Mouse (Mus musculus): ENCODE measurements around the gene Gpr183. TPM values are rescaled to one million over a fixed set of nuclear protein-coding genes. Genes with fewer than 3 reads are reported as not detected.
A peak's percentile ranks its signal among the peaks of the same experiment; 100 is the strongest.

The Gpr183 gene
- polyA plus RNA-seq, 1 experiment from 2014 or later: 1.5 TPM

DNA sequence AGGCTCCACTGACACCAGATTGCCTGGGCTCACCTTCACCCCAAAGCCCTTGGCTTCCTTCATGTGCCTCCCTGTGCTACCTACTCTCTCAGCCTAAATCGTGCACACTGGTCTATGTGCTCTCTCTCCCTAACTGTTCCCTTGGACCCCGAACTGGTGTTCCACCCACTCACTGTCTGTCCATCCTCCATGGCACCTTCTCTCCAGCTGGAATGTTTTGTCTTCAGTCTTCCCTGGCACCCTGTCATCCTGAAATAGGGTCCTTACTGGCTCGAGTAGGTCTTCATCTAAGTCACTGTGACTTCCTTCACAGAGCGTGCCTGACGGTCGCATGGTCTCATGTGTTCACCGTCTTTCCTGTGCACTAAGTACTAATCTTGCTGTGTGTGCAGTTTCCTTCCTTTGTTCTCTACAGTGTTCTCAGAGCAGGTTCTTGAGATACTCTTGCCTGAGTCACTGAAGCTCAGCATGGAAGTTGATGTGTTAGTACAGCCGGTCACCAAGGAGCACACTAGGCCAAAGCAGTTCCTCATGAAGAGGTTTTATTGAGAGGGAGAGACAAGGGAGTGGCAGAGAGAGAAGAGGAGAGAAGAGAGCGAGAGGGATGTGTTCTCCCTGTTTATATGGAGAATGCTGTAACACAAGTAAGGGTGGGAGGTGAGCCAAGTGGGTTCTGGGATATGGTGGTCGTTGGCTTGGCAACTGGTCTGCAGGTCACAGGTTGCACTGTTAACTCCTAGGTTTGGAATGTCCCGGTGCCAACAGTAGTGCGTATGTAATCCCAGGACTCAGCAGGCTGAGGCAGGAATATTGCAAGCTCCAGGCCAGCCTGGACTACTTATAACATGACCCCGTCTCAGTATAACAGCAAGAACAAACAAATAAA lies 27.6 kb upstream of the Gpr183 start:
- H3K4me2 ChIP-seq: no peak overlapping the region
- WGBS (ENCODE audit: insufficient replicate concordance): 77% methylated on average over 13 of the region's 13 CpGs
- H3K27me3 ChIP-seq (ENCODE audit: control insufficient read depth, insufficient read depth, low read length): no peaks in the 10 kb centered on the region
- H3K4me3 ChIP-seq (ENCODE audit: low read depth, low read length): no peak overlapping the region
- H3K27ac ChIP-seq (ENCODE audit: low read depth, low read length): no peak overlapping the region
- no peaks in the 10 kb centered on the region for H3K4me1 ChIP-seq (ENCODE audit: control insufficient read depth, insufficient read depth, low read length)
- no peak overlapping the region for H3K9ac ChIP-seq (ENCODE audit: low read depth, low read length)
- H3K36me3 ChIP-seq (ENCODE audit: control insufficient read depth, insufficient read depth, low read length): peaks cover 2% of the 10 kb centered on the region; the same call in 1 of the 2 replicates
- no peak for ATAC-seq (replicated peaks; ENCODE audit: insufficient number of reproducible peaks, low FRiP score, low TSS enrichment)
- no peaks in the 10 kb centered on the region for H3K9me3 ChIP-seq (replicated peaks; ENCODE audit: control insufficient read depth, low read length)

- Histone ChIP-seq H3K36me3 (ENCODE audit: control insufficient read depth, insufficient read depth, low read length) (peaks cover 2% of the 10 kb centered on the region; the same call in 1 of the 2 replicates), H3K27me3 (ENCODE audit: control insufficient read depth, insufficient read depth, low read length) (no peaks in the 10 kb centered on the region), H3K4me3 (ENCODE audit: low read depth, low read length) (no peak overlapping the region), H3K4me1 (ENCODE audit: control insufficient read depth, insufficient read depth, low read length) (no peaks in the 10 kb centered on the region), H3K4me2 (no peak overlapping the region), H3K9me3 (replicated peaks; ENCODE audit: control insufficient read depth, low read length) (no peaks in the 10 kb centered on the region), H3K27ac (ENCODE audit: low read depth, low read length) (no peak overlapping the region), H3K9ac (ENCODE audit: low read depth, low read length) (no peak overlapping the region)
- no peak for ATAC-seq (replicated peaks; ENCODE audit: insufficient number of reproducible peaks, low FRiP score, low TSS enrichment)
Measured at GRCm38 (mm10) chr14:121991921-121992320, 26.9 kb upstream of the Gpr183 start.

DNA sequence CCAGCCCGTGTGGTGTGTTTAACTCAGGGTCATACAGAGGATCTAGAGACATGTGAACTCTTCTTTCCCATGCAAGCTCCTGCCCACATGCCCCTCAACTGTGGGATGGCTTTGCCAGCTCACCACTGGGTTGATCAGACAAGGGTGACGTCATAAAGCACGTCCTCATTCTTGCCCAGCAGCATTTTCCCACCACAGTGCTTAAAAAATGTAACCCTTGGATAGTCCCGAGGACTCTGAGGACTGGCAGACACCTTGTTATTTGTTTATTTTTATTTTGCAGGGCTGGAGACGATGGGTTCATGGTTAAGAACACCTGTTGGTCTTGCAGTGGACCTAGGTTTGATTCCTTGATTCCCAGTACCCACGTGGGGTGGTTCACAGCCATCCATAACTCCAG lies 25.9 kb upstream of the Gpr183 start:
- no peak for ATAC-seq (replicated peaks; ENCODE audit: insufficient number of reproducible peaks, low FRiP score, low TSS enrichment)
- Histone ChIP-seq H3K9ac (ENCODE audit: low read depth, low read length) (no peak overlapping the region), H3K9me3 (replicated peaks; ENCODE audit: control insufficient read depth, low read length) (no peaks in the 10 kb centered on the region), H3K27ac (ENCODE audit: low read depth, low read length) (no peak overlapping the region), H3K27me3 (ENCODE audit: control insufficient read depth, insufficient read depth, low read length) (no peaks in the 10 kb centered on the region), H3K4me3 (ENCODE audit: low read depth, low read length) (no peak overlapping the region), H3K4me2 (no peak overlapping the region), H3K4me1 (ENCODE audit: control insufficient read depth, insufficient read depth, low read length) (no peaks in the 10 kb centered on the region), H3K36me3 (ENCODE audit: control insufficient read depth, insufficient read depth, low read length) (peaks cover 2% of the 10 kb centered on the region; the same call in 1 of the 2 replicates)
- WGBS (ENCODE audit: insufficient replicate concordance): 80% methylated on average over 6 of the region's 6 CpGs

GRCm38 (mm10) chr14:121989869-121990268 lies 24.9 kb upstream of the Gpr183 start:
- no peaks in the 10 kb centered on the region for H3K27me3 ChIP-seq (ENCODE audit: control insufficient read depth, insufficient read depth, low read length)
- WGBS (ENCODE audit: insufficient replicate concordance): 94% methylated on average over 3 of the region's 3 CpGs
- no peak overlapping the region for H3K4me2 ChIP-seq
- no peak overlapping the region for H3K4me3 ChIP-seq (ENCODE audit: low read depth, low read length)
- H3K9ac ChIP-seq (ENCODE audit: low read depth, low read length): no peak overlapping the region
- no peaks in the 10 kb centered on the region for H3K9me3 ChIP-seq (replicated peaks; ENCODE audit: control insufficient read depth, low read length)
- peaks cover 2% of the 10 kb centered on the region; the same call in 1 of the 2 replicates for H3K36me3 ChIP-seq (ENCODE audit: control insufficient read depth, insufficient read depth, low read length)
- ATAC-seq (replicated peaks; ENCODE audit: insufficient number of reproducible peaks, low FRiP score, low TSS enrichment): no peak
- H3K27ac ChIP-seq (ENCODE audit: low read depth, low read length): no peak overlapping the region
- no peaks in the 10 kb centered on the region for H3K4me1 ChIP-seq (ENCODE audit: control insufficient read depth, insufficient read depth, low read length)

DNA sequence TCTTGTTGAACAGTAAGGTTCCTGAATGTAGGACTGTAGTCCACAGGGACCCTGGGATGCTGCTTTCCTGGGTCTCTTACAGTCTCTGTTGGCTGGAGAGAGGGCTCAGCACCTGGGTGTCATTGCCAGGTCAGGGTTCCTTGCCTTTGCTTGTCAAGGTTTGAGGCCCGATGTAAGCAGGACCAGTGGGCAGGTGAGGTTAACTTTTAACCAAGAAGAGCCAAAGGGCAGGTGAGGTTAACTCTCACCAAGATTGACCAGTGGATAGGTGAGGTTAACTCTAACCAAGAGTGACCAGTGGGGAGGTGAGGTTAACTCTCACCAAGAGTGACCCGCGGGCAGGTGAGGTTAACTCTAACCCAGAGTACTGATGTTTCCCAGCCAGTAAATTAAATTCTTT lies 24.3 kb upstream of the Gpr183 start:
- Histone ChIP-seq H3K4me1 (ENCODE audit: control insufficient read depth, insufficient read depth, low read length) (no peaks in the 10 kb centered on the region), H3K4me3 (ENCODE audit: low read depth, low read length) (no peak overlapping the region), H3K27ac (ENCODE audit: low read depth, low read length) (no peak overlapping the region), H3K9ac (ENCODE audit: low read depth, low read length) (no peak overlapping the region), H3K27me3 (ENCODE audit: control insufficient read depth, insufficient read depth, low read length) (no peaks in the 10 kb centered on the region), H3K4me2 (no peak overlapping the region), H3K36me3 (ENCODE audit: control insufficient read depth, insufficient read depth, low read length) (peaks cover 2% of the 10 kb centered on the region; the same call in 1 of the 2 replicates), H3K9me3 (replicated peaks; ENCODE audit: control insufficient read depth, low read length) (no peaks in the 10 kb centered on the region)
- no peak for ATAC-seq (replicated peaks; ENCODE audit: insufficient number of reproducible peaks, low FRiP score, low TSS enrichment)
- WGBS (ENCODE audit: insufficient replicate concordance): 97% methylated on average over 3 of the region's 3 CpGs

DNA sequence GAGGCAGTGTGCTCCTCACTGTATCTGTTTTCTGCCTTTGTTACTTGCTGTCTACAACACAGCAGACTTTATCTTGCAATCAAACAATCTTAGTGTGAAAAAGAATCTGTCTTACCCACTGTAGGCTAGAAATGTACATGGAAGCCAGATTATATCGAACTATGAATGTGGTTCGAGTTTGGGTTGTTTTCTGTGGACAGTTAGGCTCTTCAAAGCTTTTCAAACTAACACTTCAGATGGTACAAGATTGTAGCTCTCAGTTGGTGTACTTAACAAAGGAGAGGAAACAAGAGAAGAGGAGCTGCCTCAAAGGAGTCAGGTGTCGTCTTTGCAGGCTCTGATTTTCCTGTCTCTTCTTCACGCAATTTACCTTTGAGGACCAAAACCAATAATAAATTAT lies 22.7 kb upstream of the Gpr183 start:
- no peaks in the 10 kb centered on the region for H3K9me3 ChIP-seq (replicated peaks; ENCODE audit: control insufficient read depth, low read length)
- 0 out of 2 replicates have a peak, but pooled peaks cover 3% of the 10 kb centered on the region for H3K4me1 ChIP-seq (ENCODE audit: control insufficient read depth, insufficient read depth, low read length)
- H3K9ac ChIP-seq (ENCODE audit: low read depth, low read length): no peak overlapping the region
- no peak overlapping the region for H3K27ac ChIP-seq (ENCODE audit: low read depth, low read length)
- peaks cover 2% of the 10 kb centered on the region; the same call in 1 of the 2 replicates for H3K36me3 ChIP-seq (ENCODE audit: control insufficient read depth, insufficient read depth, low read length)
- no peak for ATAC-seq (replicated peaks; ENCODE audit: insufficient number of reproducible peaks, low FRiP score, low TSS enrichment)
- no peaks in the 10 kb centered on the region for H3K27me3 ChIP-seq (ENCODE audit: control insufficient read depth, insufficient read depth, low read length)
- H3K4me3 ChIP-seq (ENCODE audit: low read depth, low read length): no peak overlapping the region
- H3K4me2 ChIP-seq: no peak overlapping the region
- 77% methylated on average over 4 of the region's 4 CpGs for WGBS (ENCODE audit: insufficient replicate concordance)

GRCm38 (mm10) chr14:121987287-121987686 lies 22.3 kb upstream of the Gpr183 start:
- Histone ChIP-seq H3K9me3 (replicated peaks; ENCODE audit: control insufficient read depth, low read length) (no peaks in the 10 kb centered on the region), H3K27me3 (ENCODE audit: control insufficient read depth, insufficient read depth, low read length) (no peaks in the 10 kb centered on the region), H3K36me3 (ENCODE audit: control insufficient read depth, insufficient read depth, low read length) (peaks cover 2% of the 10 kb centered on the region; the same call in 1 of the 2 replicates), H3K4me1 (ENCODE audit: control insufficient read depth, insufficient read depth, low read length) (0 out of 2 replicates have a peak, but pooled peaks cover 3% of the 10 kb centered on the region), H3K4me3 (ENCODE audit: low read depth, low read length) (no peak overlapping the region), H3K9ac (ENCODE audit: low read depth, low read length) (no peak overlapping the region), H3K4me2 (no peak overlapping the region), H3K27ac (ENCODE audit: low read depth, low read length) (peak overlapping the region; percentile 31; the same call in 1 of the 2 replicates)
- no peak for ATAC-seq (replicated peaks; ENCODE audit: insufficient number of reproducible peaks, low FRiP score, low TSS enrichment)
- 57% methylated on average over 1 of the region's 1 CpGs for WGBS (ENCODE audit: insufficient replicate concordance)

GRCm38 (mm10) chr14:121986028-121986427 lies 21.0 kb upstream of the Gpr183 start:
- no peak overlapping the region for H3K4me2 ChIP-seq

More at GRCm38 (mm10) chr14:121986028-121986427, 21.0 kb upstream of the Gpr183 start:
- Histone ChIP-seq H3K27ac (ENCODE audit: low read depth, low read length) (no peak overlapping the region), H3K4me1 (ENCODE audit: control insufficient read depth, insufficient read depth, low read length) (0 out of 2 replicates have a peak, but pooled peaks cover 3% of the 10 kb centered on the region), H3K27me3 (ENCODE audit: control insufficient read depth, insufficient read depth, low read length) (no peaks in the 10 kb centered on the region), H3K4me3 (ENCODE audit: low read depth, low read length) (no peak overlapping the region), H3K36me3 (ENCODE audit: control insufficient read depth, insufficient read depth, low read length) (peaks cover 2% of the 10 kb centered on the region; the same call in 1 of the 2 replicates), H3K9me3 (replicated peaks; ENCODE audit: control insufficient read depth, low read length) (no peaks in the 10 kb centered on the region), H3K9ac (ENCODE audit: low read depth, low read length) (no peak overlapping the region)
- no peak for ATAC-seq (replicated peaks; ENCODE audit: insufficient number of reproducible peaks, low FRiP score, low TSS enrichment)
- WGBS (ENCODE audit: insufficient replicate concordance): 69% methylated on average over 6 of the region's 6 CpGs

Measured in heart, embryonic 11.5 days (tissue).